Mouse (Mus musculus) erythroblast, embryonic 14.5 days (primary cell): ENCODE results near the gene Kif2c. TPM values are rescaled to one million over a fixed set of nuclear protein-coding genes. Genes with fewer than 3 reads are reported as not detected.
"Not testable (repeated sequence)": the region's sequence is repeated elsewhere in the genome, so short reads cannot be mapped to it uniquely, and the experiment has no call there.

Source experiments
- H3K27me3 ChIP-seq: 2 replicates; pipeline ENCODE4 v1.6.1; 2012; ENCODE audit warnings: inconsistent platforms; ENCODE audit not compliant: control insufficient read depth
- H3K36me3 ChIP-seq: 2 replicates; pipeline ENCODE4 v1.6.1; 2012; ENCODE audit warnings: mild to moderate bottlenecking, inconsistent platforms; ENCODE audit not compliant: control insufficient read depth
- H3K4me1 ChIP-seq: 2 replicates; pipeline ENCODE4 v1.6.1; 2012; ENCODE audit warnings: inconsistent platforms; ENCODE audit not compliant: control insufficient read depth
- H3K4me3 ChIP-seq: replicated peaks from 2 replicates; pipeline ENCODE3; 2012; ENCODE audit warnings: moderate library complexity, mild to moderate bottlenecking, inconsistent platforms
- H3K9me3 ChIP-seq: 2 replicates; pipeline ENCODE4 v1.6.1; 2012; ENCODE audit warnings: low read length, inconsistent platforms, mixed read lengths; ENCODE audit not compliant: control insufficient read depth
- GATA1 ChIP-seq: IDR thresholded peaks from 2 replicates; pipeline ENCODE4 v1.6.1; 2012; ENCODE audit warnings: low read length, inconsistent platforms, mixed read lengths
- TAL1 ChIP-seq: IDR thresholded peaks from 3 replicates; pipeline ENCODE4 v1.6.1; 2012; ENCODE audit warnings: low read length, inconsistent platforms, mixed read lengths
- polyA plus RNA-seq: library from polyadenylated mRNA; stranded (reverse); fragments of >175 nt; gene quantifications from 2 replicates; pipeline ENCODE4 v1.2.3, GENCODE M21; 2012

Gene Kif2c
- polyA plus RNA-seq, 1 experiment: 1.6 TPM

- H3K4me1 ChIP-seq: peaks cover 26% of the 10 kb centered on the region
- no peaks in the 10 kb centered on the region for H3K36me3 ChIP-seq
- H3K27me3 ChIP-seq: no peaks in the 10 kb centered on the region
- peaks cover 4% of the 10 kb centered on the region; the same call in 1 of the 2 replicates for H3K9me3 ChIP-seq
- H3K4me3 ChIP-seq: peak overlapping the region; percentile 63
- TF ChIP-seq TAL1 (no peak), GATA1 (no peak)
Measured at GRCm38 (mm10) chr4:117190660-117191059, 8.2 kb upstream of the Kif2c start.

- no peak for TF ChIP-seq GATA1
- no peak for TF ChIP-seq TAL1
- Histone ChIP-seq H3K4me3 (peak overlapping the region; percentile 63), H3K27me3 (peaks cover 3% of the 10 kb centered on the region), H3K36me3 (no peaks in the 10 kb centered on the region), H3K4me1 (peaks cover 26% of the 10 kb centered on the region), H3K9me3 (peaks cover 4% of the 10 kb centered on the region; the same call in 1 of the 2 replicates)
Measured at GRCm38 (mm10) chr4:117189856-117190543, 7.6 kb upstream of the Kif2c start.

DNA sequence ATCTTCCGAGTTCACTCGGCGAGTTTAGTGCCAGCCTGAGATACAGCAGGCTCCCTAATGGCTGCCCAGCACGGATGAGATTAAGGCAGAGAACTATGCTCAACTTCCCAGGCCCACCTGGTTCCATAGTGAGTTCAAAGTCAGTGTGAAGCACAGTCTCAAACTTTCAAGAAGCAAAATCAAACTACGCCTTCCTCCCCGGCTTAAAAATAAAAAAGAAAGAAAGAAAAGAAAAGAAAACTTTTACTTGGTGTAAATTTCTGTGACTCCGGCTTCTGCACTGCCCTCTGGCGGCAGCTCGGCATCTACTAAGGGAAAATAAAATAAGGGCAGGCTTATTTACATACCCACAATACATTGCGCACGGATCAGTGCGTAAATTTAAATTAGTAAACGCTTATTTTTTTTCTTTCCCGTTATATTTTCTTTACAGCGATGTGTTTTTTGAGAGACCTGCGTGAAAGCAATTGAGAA, 7.0 kb upstream of the Kif2c start:
- H3K27me3 ChIP-seq: peaks cover 5% of the 10 kb centered on the region
- peaks cover 26% of the 10 kb centered on the region for H3K4me1 ChIP-seq
- TF ChIP-seq GATA1 (no peak), TAL1 (no peak)
- H3K9me3 ChIP-seq: peaks cover 4% of the 10 kb centered on the region; the same call in 1 of the 2 replicates
- H3K36me3 ChIP-seq: no peaks in the 10 kb centered on the region
- peak overlapping the region; percentile 63 for H3K4me3 ChIP-seq

DNA sequence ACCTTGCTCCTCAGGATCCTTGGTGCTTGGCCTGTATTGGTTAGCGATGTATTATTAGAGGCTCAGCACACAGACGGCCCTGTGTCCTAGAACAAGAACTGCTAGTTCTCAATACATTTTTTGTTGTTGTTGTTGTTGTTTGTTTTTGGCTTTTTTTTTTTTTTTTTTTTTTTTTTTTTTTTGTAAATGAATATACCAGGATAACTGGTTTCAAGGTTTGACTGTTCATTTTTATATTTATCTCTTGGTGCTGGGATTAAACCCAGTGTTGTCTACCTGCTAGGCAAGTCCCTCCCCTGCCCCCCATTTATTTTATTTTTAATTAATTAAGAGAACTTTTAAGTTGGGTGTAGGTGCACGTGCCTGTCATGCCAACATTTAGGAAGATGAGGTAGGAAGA, 6.5 kb upstream of the Kif2c start:
- Histone ChIP-seq H3K4me3 (peak overlapping the region; percentile 63), H3K36me3 (no peaks in the 10 kb centered on the region), H3K27me3 (peaks cover 5% of the 10 kb centered on the region), H3K9me3 (peaks cover 4% of the 10 kb centered on the region; the same call in 1 of the 2 replicates), H3K4me1 (peaks cover 26% of the 10 kb centered on the region)
- no peak for TF ChIP-seq GATA1
- no peak for TF ChIP-seq TAL1

DNA sequence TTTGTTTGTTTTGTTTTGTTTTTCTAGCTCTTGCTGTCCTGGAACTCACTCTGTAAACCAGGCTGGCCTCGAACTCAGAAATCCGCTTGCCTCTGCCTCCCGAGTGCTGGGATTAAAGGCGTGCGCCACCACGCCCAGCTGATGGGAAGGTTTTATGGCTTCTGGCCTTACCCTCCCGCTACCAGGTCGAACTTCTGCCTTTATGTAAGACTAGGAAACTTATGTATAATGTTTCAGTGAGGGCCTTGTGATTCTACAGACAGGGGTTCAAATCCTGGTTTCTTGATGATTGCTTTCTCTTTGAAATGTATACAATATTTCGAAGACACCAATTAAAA, 289 bp upstream of the Kif2c start:
- Histone ChIP-seq H3K4me1 (peaks cover 29% of the 10 kb centered on the region), H3K4me3 (peak overlapping the region; percentile 64), H3K36me3 (peaks cover 32% of the 10 kb centered on the region)
- H3K27me3 ChIP-seq, H3K9me3 ChIP-seq: not testable (repeated sequence)

DNA sequence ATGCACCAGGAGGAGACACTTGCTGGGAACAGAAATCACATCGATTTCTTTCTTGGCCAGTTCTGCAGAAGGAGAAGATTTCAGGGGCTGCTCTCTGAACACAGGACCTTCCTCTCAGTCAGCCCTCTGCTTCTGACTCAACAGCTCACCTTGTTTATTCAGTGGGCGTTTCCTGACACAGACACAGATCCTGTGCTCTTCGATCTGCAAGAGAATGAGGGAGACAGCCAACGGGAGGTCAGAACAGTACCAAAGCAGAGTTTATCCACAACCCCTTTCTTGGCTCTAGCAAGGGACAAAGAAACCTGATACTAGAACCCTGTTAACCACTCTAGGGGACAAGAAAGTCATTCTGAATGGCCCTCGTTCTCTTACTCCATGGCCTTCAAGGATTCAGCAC, 12.5 kb downstream of the Kif2c start:
- TF ChIP-seq TAL1 (no peak), GATA1 (no peak)
- H3K9me3 ChIP-seq: no peaks in the 10 kb centered on the region
- H3K4me1 ChIP-seq: no peaks in the 10 kb centered on the region; the same call in 1 of the 2 replicates
- no peaks in the 10 kb centered on the region for H3K27me3 ChIP-seq
- peaks cover 100% of the 10 kb centered on the region for H3K36me3 ChIP-seq
- no peak overlapping the region for H3K4me3 ChIP-seq

DNA sequence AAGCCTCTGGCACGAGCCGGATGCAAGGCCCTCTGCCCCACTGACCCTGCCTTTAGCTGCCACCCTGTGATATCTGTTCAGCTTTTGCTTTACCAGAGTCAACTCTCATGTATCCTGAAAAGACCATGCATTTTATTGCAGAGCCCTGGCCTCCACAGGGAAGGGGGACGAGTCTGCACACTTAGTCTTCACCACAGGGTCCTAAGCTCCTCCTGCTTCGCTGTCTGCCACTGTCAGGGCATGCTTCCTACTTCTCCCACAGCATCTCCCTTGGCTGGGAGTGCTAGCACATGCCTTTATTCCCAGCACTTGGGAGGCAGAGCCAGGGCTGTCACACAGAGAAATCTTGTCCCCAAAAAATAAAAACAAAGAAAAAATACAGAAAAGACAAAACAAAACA, 21.3 kb downstream of the Kif2c start:
- Histone ChIP-seq H3K27me3 (no peaks in the 10 kb centered on the region), H3K4me3 (no peak overlapping the region), H3K9me3 (no peaks in the 10 kb centered on the region), H3K36me3 (peaks cover 78% of the 10 kb centered on the region), H3K4me1 (peaks cover 5% of the 10 kb centered on the region)
- no peak for TF ChIP-seq TAL1
- TF ChIP-seq GATA1: no peak

DNA sequence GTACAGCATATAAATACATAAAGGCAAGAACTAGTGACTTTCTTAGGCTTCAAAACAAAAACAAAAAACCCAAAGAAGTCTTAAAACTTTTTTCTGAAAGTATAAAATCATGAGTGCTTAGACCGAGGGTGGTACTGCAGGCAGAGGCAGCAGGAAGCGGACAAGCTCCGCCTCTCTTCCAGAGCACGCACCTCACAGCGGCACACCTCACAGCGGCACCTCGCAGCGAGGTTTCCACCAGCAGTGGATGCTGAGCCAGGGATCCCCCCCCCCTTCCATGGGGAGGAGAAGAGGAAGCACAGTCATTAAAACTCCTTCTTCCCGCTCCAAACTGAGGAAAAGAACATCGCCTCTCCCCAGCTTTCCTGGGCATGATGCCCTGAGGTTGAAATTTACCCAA, 22.8 kb downstream of the Kif2c start:
- Histone ChIP-seq H3K36me3 (peaks cover 72% of the 10 kb centered on the region), H3K27me3 (no peaks in the 10 kb centered on the region), H3K9me3 (no peaks in the 10 kb centered on the region), H3K4me1 (peaks cover 13% of the 10 kb centered on the region), H3K4me3 (no peak overlapping the region)
- TF ChIP-seq TAL1: no peak
- TF ChIP-seq GATA1: no peak

- Histone ChIP-seq H3K4me3 (peak overlapping the region; percentile 94), H3K36me3 (peaks cover 71% of the 10 kb centered on the region), H3K4me1 (peaks cover 36% of the 10 kb centered on the region), H3K27me3 (no peaks in the 10 kb centered on the region), H3K9me3 (no peaks in the 10 kb centered on the region)
- no peak for TF ChIP-seq TAL1
- TF ChIP-seq GATA1: no peak
Measured at GRCm38 (mm10) chr4:117156372-117156771, 26.1 kb downstream of the Kif2c start.
